Mouse (Mus musculus): Measurements from ENCODE around the gene Gpr155. TPM values are rescaled to one million over a fixed set of nuclear protein-coding genes. Genes with fewer than 3 reads are reported as not detected.

Gene Gpr155
- polyA plus RNA-seq, 1 experiment from 2014 or later: 14.4 TPM

DNA sequence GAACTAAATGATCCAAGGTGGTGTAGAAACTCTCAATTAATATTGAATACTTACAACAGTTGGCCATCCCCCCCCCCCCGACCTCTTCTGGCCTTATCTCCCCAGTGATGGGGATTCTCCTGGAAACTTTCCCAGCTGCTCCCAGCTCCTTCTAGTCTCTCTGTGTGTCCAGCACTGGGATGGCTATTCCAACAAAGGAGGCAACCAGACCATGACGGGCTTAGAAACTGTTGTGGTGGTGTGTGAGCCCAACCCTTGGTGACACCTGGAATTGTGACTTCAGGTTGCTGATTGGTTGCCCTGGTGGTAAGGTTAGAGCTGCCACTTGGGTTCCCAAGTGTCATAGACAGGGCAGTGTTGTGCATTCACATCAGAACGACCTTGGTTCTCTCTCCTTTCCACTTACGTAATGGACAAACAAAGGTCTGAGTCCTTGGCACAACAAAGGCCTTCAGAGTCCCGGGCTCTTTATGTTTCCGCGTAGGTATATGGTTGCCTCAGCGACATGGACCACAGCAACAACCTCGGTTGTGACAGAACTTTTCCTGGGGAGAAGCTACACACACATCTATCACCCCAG is 20.1 kb upstream of the Gpr155 start:
- Histone ChIP-seq H3K9ac (no peak overlapping the region), H3K4me1 (replicated peaks) (no peaks in the 10 kb centered on the region), H3K4me2 (no peak overlapping the region), H3K27me3 (no peaks in the 10 kb centered on the region), H3K27ac (replicated peaks) (no peak overlapping the region), H3K9me3 (no peaks in the 10 kb centered on the region), H3K36me3 (no peaks in the 10 kb centered on the region), H3K4me3 (no peak overlapping the region)
- 87% methylated on average over 9 of the region's 9 CpGs for WGBS
- no peak for ATAC-seq (ENCODE audit: low FRiP score, low read depth)

DNA sequence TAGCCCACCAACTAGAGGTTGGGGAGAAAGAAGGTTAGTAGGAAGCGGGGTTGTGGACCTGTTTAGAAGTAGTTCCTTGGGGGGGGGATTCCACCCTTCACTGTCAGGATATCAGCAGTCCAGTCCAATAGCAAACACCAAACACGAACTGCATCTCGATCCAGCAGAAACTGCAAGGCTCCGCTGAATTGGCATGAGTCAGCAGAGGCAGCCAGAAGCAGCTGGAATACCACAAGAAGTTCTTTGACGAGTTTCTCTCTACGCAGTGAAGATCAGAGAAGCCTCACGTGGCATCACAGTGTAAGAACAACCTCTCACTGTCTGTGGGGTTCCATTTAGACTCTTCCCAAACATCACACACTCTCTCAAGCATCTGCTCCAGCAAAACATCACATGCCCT is 18.6 kb upstream of the Gpr155 start:
- ATAC-seq (ENCODE audit: low FRiP score, low read depth): no peak
- Histone ChIP-seq H3K9ac (no peak overlapping the region), H3K36me3 (no peaks in the 10 kb centered on the region), H3K4me2 (no peak overlapping the region), H3K4me1 (replicated peaks) (no peaks in the 10 kb centered on the region), H3K9me3 (no peaks in the 10 kb centered on the region), H3K27ac (replicated peaks) (no peak overlapping the region), H3K27me3 (no peaks in the 10 kb centered on the region), H3K4me3 (no peak overlapping the region)
- 91% methylated on average over 7 of the region's 7 CpGs for WGBS

DNA sequence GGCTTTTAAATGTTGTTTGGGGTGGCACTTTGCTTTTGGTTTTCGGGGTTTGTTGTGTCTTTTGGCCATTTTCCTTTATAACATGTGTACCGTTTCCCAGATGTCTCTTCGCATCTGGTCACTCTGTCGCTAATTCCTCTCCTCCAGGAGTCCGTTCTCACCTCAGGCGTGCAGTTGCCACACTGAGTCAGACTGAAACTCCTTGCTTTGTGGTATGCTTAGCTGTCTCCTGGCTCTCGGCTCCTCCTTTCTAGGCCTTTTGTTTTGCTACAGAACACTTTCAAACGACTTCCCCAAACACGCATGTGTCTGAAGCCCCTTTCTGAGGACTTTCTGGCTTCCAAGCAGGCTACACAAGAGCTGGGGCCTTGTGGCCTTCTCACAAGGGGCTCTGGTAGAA is 18.1 kb upstream of the Gpr155 start:
- Histone ChIP-seq H3K27ac (replicated peaks) (no peak overlapping the region), H3K4me1 (replicated peaks) (no peaks in the 10 kb centered on the region), H3K27me3 (no peaks in the 10 kb centered on the region), H3K4me2 (no peak overlapping the region), H3K4me3 (no peak overlapping the region), H3K36me3 (no peaks in the 10 kb centered on the region), H3K9me3 (no peaks in the 10 kb centered on the region), H3K9ac (no peak overlapping the region)
- 85% methylated on average over 9 of the region's 9 CpGs for WGBS
- ATAC-seq (ENCODE audit: low FRiP score, low read depth): no peak

DNA sequence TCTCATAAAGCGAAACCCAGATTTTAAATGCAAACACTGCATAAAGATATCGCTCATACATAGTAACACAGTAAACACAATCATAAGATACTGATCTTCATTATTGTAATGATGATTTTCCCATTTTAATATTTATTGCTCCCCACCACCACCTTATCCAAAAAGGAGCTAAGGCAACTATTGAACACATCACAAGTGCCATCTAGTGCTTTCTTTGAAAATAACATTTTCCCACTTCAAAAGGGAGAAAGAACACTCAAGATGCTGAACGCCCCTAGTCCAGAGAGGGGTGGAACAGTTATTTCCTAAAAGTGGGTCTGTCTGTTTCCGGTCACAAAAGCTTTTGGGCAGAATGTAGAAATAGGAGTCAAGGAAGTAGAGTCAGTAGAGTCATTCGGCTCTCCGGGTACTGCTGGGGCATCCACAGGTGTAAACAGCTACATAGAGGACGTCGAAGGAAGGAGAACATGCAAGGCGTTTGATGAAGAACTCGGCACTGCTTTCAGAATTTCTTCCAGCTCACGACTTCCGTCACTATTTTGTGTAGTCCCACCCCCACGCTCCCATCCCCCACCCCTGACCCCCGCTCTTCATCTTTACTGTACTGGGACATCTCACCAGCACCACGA is 17.1 kb upstream of the Gpr155 start:
- H3K9me3 ChIP-seq: no peaks in the 10 kb centered on the region
- no peak overlapping the region for H3K9ac ChIP-seq
- no peak for ATAC-seq (ENCODE audit: low FRiP score, low read depth)
- H3K4me2 ChIP-seq: no peak overlapping the region
- no peaks in the 10 kb centered on the region for H3K27me3 ChIP-seq
- no peaks in the 10 kb centered on the region for H3K4me1 ChIP-seq (replicated peaks)
- 81% methylated on average over 15 of the region's 15 CpGs for WGBS
- H3K36me3 ChIP-seq: no peaks in the 10 kb centered on the region
- H3K27ac ChIP-seq (replicated peaks): no peak overlapping the region
- no peak overlapping the region for H3K4me3 ChIP-seq

DNA sequence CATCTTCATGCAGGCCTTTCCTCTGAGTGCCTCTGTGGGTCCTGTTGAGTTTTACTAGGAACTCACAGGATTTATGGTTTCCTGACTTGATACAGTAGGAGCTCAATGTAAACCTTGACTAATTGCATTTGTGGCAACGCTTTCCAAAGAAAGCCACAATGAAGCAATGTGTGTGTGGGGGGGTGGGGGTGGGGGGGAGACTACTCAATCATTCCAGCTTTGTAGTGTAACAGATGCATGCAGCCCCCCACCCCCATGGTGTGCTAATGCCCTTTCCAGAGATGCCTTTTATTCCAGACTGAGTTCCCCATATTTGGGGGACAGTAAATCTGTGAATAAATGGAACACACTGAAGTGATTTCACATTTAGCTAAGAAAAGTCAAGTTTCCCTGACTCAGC is 15.3 kb upstream of the Gpr155 start:
- ATAC-seq (ENCODE audit: low FRiP score, low read depth): no peak
- WGBS: 54% methylated on average over 1 of the region's 1 CpGs
- H3K4me2 ChIP-seq: no peak overlapping the region
- H3K27me3 ChIP-seq: no peaks in the 10 kb centered on the region
- no peaks in the 10 kb centered on the region for H3K36me3 ChIP-seq
- no peaks in the 10 kb centered on the region for H3K4me1 ChIP-seq (replicated peaks)
- no peak overlapping the region for H3K27ac ChIP-seq (replicated peaks)
- no peak overlapping the region for H3K4me3 ChIP-seq
- H3K9ac ChIP-seq: no peak overlapping the region
- H3K9me3 ChIP-seq: no peaks in the 10 kb centered on the region

DNA sequence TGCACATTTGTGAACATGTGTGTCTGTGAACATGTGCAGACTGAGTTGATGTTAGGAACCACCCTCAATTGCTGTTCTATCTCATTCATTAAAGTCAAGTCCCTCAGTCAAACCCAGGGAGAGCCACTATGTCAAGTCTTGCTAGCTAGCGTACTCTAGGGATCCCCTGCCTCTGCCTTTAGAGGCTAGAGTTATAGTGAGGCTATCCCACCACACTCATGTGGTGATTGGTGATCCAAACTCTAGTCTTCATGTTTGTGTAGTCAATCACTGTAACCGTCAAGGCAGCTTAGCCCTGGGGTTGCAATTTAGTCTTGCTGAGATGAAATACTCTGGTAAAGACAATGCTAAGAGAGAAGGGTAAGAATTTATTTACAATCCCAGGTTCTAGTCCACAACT is 11.1 kb upstream of the Gpr155 start:
- no peak overlapping the region for H3K9ac ChIP-seq
- WGBS: 94% methylated on average over 2 of the region's 2 CpGs
- H3K4me1 ChIP-seq (replicated peaks): no peaks in the 10 kb centered on the region
- H3K27ac ChIP-seq (replicated peaks): no peak overlapping the region
- ATAC-seq (ENCODE audit: low FRiP score, low read depth): no peak
- no peaks in the 10 kb centered on the region for H3K36me3 ChIP-seq
- no peak overlapping the region for H3K4me2 ChIP-seq
- no peaks in the 10 kb centered on the region for H3K9me3 ChIP-seq
- no peak overlapping the region for H3K4me3 ChIP-seq
- H3K27me3 ChIP-seq: no peaks in the 10 kb centered on the region

DNA sequence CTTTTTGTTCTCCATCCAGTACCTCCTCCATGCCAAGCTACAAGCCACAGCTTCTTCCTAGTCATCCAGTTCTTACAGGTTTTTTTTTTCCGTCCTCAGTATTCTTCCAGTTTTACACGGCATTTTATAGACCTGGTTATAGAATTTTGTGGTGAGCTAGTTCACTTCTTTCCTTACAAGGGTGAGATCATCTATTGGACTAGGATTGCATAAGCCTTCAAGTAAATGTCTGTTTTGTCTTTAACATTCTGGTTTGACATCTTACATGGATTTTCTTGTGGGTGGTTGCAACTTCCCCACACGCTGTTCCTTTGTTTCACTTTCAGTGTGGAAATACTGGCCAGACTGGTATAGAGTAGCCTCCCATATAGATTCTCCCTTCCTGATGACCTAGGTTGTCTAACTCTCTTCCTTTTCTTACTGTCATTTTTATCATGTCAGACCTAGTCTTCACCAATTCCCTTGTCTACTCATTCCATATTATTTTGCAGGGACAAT is 10.5 kb upstream of the Gpr155 start:
- Histone ChIP-seq H3K4me1 (replicated peaks) (no peaks in the 10 kb centered on the region), H3K4me3 (no peak overlapping the region), H3K27me3 (no peaks in the 10 kb centered on the region), H3K36me3 (no peaks in the 10 kb centered on the region), H3K4me2 (no peak overlapping the region), H3K27ac (replicated peaks) (no peak overlapping the region), H3K9me3 (no peaks in the 10 kb centered on the region), H3K9ac (no peak overlapping the region)
- ATAC-seq (ENCODE audit: low FRiP score, low read depth): no peak
- 92% methylated on average over 3 of the region's 3 CpGs for WGBS

DNA sequence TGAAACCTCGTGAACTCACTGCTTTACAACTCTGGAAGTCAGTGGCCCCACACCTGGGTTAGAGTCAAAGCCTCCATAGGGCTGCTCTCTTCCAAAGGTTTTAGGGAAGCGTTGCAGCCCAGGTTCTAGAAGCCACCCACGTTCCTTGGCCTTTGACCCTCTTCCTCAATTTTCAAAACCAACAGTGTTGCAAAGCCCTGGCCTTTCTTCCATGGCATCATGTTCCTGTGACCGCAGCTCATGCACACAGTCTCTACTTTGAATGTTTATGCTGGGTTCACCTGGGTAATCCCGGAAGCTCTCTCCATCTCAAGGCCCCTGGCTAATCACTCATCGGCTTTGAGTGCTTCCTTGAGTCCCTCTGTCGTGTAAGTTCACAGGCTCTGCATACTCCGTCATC is 9.1 kb upstream of the Gpr155 start:
- Histone ChIP-seq H3K27ac (replicated peaks) (no peak overlapping the region), H3K9me3 (no peaks in the 10 kb centered on the region), H3K27me3 (no peaks in the 10 kb centered on the region), H3K4me2 (no peak overlapping the region), H3K9ac (no peak overlapping the region), H3K4me3 (no peak overlapping the region), H3K4me1 (replicated peaks) (no peaks in the 10 kb centered on the region), H3K36me3 (no peaks in the 10 kb centered on the region)
- ATAC-seq (ENCODE audit: low FRiP score, low read depth): no peak
- 82% methylated on average over 8 of the region's 8 CpGs for WGBS

DNA sequence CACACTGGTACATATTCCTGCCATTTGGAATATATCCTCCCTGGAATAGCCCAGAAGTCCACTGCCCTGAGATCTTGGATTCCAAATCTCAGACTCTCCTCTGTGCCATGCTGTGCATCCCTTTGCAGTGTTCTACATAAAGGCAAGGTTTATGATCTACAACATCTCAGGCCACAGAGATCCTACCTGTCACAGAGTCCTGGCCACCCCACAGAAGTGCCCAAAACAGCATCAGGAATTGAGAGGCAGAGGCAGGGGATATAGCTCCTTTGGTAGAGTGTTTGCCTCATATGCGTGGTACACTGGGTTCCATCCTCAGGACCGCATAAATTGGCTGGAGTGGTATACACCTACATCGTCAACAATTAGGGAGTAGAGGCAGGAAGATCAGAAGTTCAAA is 8.1 kb upstream of the Gpr155 start:
- H3K9me3 ChIP-seq: no peaks in the 10 kb centered on the region
- H3K4me3 ChIP-seq: no peak overlapping the region
- no peak overlapping the region for H3K27ac ChIP-seq (replicated peaks)
- H3K36me3 ChIP-seq: no peaks in the 10 kb centered on the region
- H3K4me2 ChIP-seq: no peak overlapping the region
- WGBS: 95% methylated on average over 3 of the region's 3 CpGs
- no peak for ATAC-seq (ENCODE audit: low FRiP score, low read depth)
- no peak overlapping the region for H3K9ac ChIP-seq
- H3K4me1 ChIP-seq (replicated peaks): no peaks in the 10 kb centered on the region
- no peaks in the 10 kb centered on the region for H3K27me3 ChIP-seq

DNA sequence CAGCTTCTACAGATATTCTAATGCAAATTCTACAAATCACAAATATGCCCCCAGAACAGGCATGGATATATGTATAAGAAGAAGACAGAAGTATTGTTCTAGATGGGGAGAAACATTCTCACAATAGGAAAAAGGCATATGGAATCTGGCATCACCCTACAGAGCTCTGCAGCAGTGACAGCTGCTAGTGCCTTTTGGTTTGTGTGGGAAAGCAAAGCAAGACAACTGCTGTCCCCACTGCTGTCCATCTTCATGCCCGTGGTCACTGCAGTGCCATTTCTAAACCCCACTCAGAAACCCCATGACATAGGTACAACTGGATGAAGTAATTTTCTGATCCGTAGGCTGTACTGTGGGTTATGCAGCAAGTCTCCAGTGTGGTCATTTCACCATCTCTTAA is 6.4 kb upstream of the Gpr155 start:
- Histone ChIP-seq H3K9ac (no peak overlapping the region), H3K9me3 (no peaks in the 10 kb centered on the region), H3K36me3 (no peaks in the 10 kb centered on the region), H3K27me3 (no peaks in the 10 kb centered on the region), H3K4me2 (no peak overlapping the region), H3K4me1 (replicated peaks) (no peaks in the 10 kb centered on the region), H3K4me3 (no peak overlapping the region), H3K27ac (replicated peaks) (no peak overlapping the region)
- no peak for ATAC-seq (ENCODE audit: low FRiP score, low read depth)
- 86% methylated on average over 2 of the region's 2 CpGs for WGBS

DNA sequence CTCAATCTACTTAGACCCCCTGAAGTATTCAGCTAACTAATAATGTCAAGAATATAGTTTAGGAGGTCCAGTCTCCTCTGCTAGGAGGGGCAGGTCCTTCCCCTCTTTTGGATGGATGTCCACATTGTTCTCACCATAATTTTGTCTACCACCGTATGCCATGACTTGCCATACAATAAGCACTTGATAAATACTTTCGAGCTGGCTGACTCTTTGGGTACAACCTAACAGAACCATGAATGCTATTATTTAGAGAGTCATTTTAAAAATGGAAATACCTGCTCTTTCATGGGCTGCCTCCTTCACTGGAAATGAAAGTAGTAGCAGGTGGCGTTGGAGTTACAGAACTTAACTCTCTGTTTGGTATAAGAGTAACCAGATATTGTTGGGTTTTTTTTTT is 3.6 kb upstream of the Gpr155 start:
- no peak overlapping the region for H3K4me3 ChIP-seq
- H3K36me3 ChIP-seq: no peaks in the 10 kb centered on the region
- H3K4me2 ChIP-seq: no peak overlapping the region
- no peak overlapping the region for H3K27ac ChIP-seq (replicated peaks)
- no peak for ATAC-seq (ENCODE audit: low FRiP score, low read depth)
- H3K27me3 ChIP-seq: no peaks in the 10 kb centered on the region
- H3K9me3 ChIP-seq: no peaks in the 10 kb centered on the region
- no peak overlapping the region for H3K9ac ChIP-seq
- WGBS: 96% methylated on average over 3 of the region's 3 CpGs
- H3K4me1 ChIP-seq (replicated peaks): peaks cover 9% of the 10 kb centered on the region; the same call in 1 of the 2 replicates

DNA sequence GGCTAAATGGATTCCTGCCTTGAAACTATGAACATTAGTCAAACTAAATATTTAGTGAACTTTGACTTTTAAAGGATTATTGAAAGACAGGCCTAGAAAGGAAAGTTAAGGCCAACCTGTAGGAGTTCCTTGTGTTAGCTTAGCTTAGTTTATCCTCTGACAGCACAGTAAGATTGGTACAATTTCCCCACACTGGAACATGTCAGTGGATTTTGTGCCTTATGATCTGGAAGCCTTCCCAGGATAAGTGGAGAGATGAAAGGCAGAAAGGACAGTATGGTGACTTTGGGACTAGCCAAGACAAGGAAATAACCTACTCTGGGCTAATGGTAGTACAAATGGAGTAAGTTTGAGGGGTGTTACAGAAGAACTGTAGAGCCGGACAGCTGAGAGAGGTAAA is 1.4 kb upstream of the Gpr155 start:
- no peak for ATAC-seq (ENCODE audit: low FRiP score, low read depth)
- H3K4me3 ChIP-seq: no peak overlapping the region
- no peaks in the 10 kb centered on the region for H3K36me3 ChIP-seq
- no peaks in the 10 kb centered on the region for H3K9me3 ChIP-seq
- no peak overlapping the region for H3K9ac ChIP-seq
- H3K4me2 ChIP-seq: no peak overlapping the region
- peaks cover 9% of the 10 kb centered on the region; the same call in 1 of the 2 replicates for H3K4me1 ChIP-seq (replicated peaks)
- WGBS: 90% methylated on average over 1 of the region's 1 CpGs
- no peaks in the 10 kb centered on the region for H3K27me3 ChIP-seq
- no peak overlapping the region for H3K27ac ChIP-seq (replicated peaks)
